8 mouse cellular contexts compared by ENCODE assay signal in genomic region chr2:167596726-167597491, GRCm38 (mm10). TPM values are rescaled to one million over a fixed set of nuclear protein-coding genes. Genes with fewer than 3 reads are reported as not detected.
DNase-seq lines count a peak whose midpoint lies in the region; ATAC-seq and TF ChIP-seq lines count a peak whose summit lies in the region.

No protein-coding gene starts in this region.

- H3K4me2 ChIP-seq in hindbrain, embryonic 11.5 days (replicated peaks; ENCODE audit: low read depth, low read length): peak overlapping the region; percentile 41

- H3K27ac ChIP-seq in ES-E14 (ENCODE audit: insufficient read depth, low read depth, low read length, poor library complexity, severe bottlenecking): no peak overlapping the region
- peak overlapping the region; percentile 60; the same call in 1 of the 2 replicates for H3K27ac ChIP-seq in hindbrain, embryonic 11.5 days (ENCODE audit: low read depth, low read length)

- H3K27me3 ChIP-seq in hindbrain, embryonic 11.5 days (ENCODE audit: control insufficient read depth, insufficient read depth, low read length): 0 out of 2 replicates have a peak, but pooled peaks cover 3% of the 10 kb centered on the region

- 32% methylated on average over 20 of the region's 27 CpGs for WGBS in hindbrain, embryonic 11.5 days

- peak overlapping the region; percentile 58 to 59 for H3K4me3 ChIP-seq in ES-E14 (ENCODE audit: insufficient read depth in 1 of 2, low read depth in 1 of 2, low read length in 2 of 2, poor library complexity in 1 of 2, severe bottlenecking in 1 of 2)
- no peak overlapping the region for H3K4me3 ChIP-seq in hindbrain, embryonic 11.5 days (ENCODE audit: low read depth, low read length)

- in situ Hi-C loops in ES-E14 (cut with MboI; ENCODE audit: low sequenced_read_pairs in 2 of 2, unreplicated experiment in 2 of 2): loop anchor here in 1 of 2 experiments (5.0 kb wide), 1 partner anchor 50 kb away; no protein-coding TSS in a partner anchor

- H3K9me3 ChIP-seq in ES-E14 (ENCODE audit: control insufficient read depth, insufficient read depth, low read depth, low read length): no peaks in the 10 kb centered on the region
- H3K9me3 ChIP-seq in hindbrain, embryonic 11.5 days (ENCODE audit: control insufficient read depth, low read length): no peaks in the 10 kb centered on the region

- H3K4me1 ChIP-seq in ES-E14 (ENCODE audit: control insufficient read depth in 2 of 2, insufficient read depth in 2 of 2, low read length in 2 of 2, poor library complexity in 1 of 2): peaks cover 0 to 7% of the 10 kb centered on the region in 2 experiments; a peak in 1 of 4 replicates
- peaks cover 11% of the 10 kb centered on the region for H3K4me1 ChIP-seq in hindbrain, embryonic 11.5 days (replicated peaks; ENCODE audit: control insufficient read depth, insufficient read depth, low read length)

- H3K36me3 ChIP-seq in ES-E14 (ENCODE audit: control insufficient read depth, insufficient read depth, low read length, poor library complexity, severe bottlenecking): no peaks in the 10 kb centered on the region
- H3K36me3 ChIP-seq in hindbrain, embryonic 11.5 days (ENCODE audit: control insufficient read depth, insufficient read depth, low read length): no peaks in the 10 kb centered on the region

- peak; percentile 58 for DNase-seq in embryo, embryonic 10.5 days (ENCODE audit: low spot score)
- no peak for DNase-seq in embryo, embryonic 9.5 days (ENCODE audit: extremely low spot score)
- DNase-seq in ES-E14 (ENCODE audit: low read depth, low spot score) (no peak), MN1 (ENCODE audit: low spot score) (no peak)
- peak; percentile 28 for DNase-seq in hindbrain, embryonic 11.5 days (ENCODE audit: low spot score)
- peak; percentile 43 for DNase-seq in mesoderm, embryonic 11.5 days (ENCODE audit: low read depth, low spot score)
- no peak for DNase-seq in adrenal gland, adult 18-20 months (ENCODE audit: low spot score in 2 of 2)
- DNase-seq in thymus, postnatal 4 days: no peak

- ATAC-seq in hindbrain, embryonic 11.5 days (ENCODE audit: low FRiP score): peak; percentile 48

- peak overlapping the region; percentile 40 for H3K9ac ChIP-seq in ES-E14 (ENCODE audit: insufficient read depth, low read depth, low read length, poor library complexity, severe bottlenecking)
- peak overlapping the region; percentile 16; the same call in 1 of the 2 replicates for H3K9ac ChIP-seq in hindbrain, embryonic 11.5 days (ENCODE audit: low read depth, low read length)

TF ChIP-seq in ES-E14, 5 proteins besides CTCF, POLR2A, EP300 and RAD21:
- TF ChIP-seq CHD2 (IDR thresholded peaks at IDR 0.05; ENCODE audit: low read depth, low read length) (no peak), HCFC1 (IDR thresholded peaks at IDR 0.05; ENCODE audit: borderline replicate concordance, insufficient read depth, low read length) (no peak), MAFK (IDR thresholded peaks at IDR 0.05; ENCODE audit: insufficient read depth, low read depth, low read length) (peak; percentile 87), ZNF384 (IDR thresholded peaks at IDR 0.05; ENCODE audit: low read depth, low read length) (no peak)

RNA-seq across cellular contexts. Expression of gene Ube2v1, which starts 35.0 kb away (rescaled TPM):
- total RNA-seq in ES-E14 (2012; rRNA removed): 68.2 and 115 TPM in 2 replicates
- polyA plus RNA-seq in hindbrain, embryonic 11.5 days (2014; fragmentation: Nextera tagmentation; extraction: Ambion mirVana): 237 and 257 TPM in 2 replicates
- total RNA-seq in adrenal gland, adult 18-20 months (2021): 100 to 1,000 TPM; 184 to 195 TPM

RNA-seq across cellular contexts. Expression of gene Snai1, which starts 58.9 kb away (rescaled TPM):
- total RNA-seq in ES-E14 (2012; rRNA removed): 1.4 and 3.4 TPM in 2 replicates
- polyA plus RNA-seq in hindbrain, embryonic 11.5 days (2014; fragmentation: Nextera tagmentation; extraction: Ambion mirVana): 27.6 and 29.5 TPM in 2 replicates
- total RNA-seq in adrenal gland, adult 18-20 months (2021): 1 to 10 TPM; 6.3 to 8.8 TPM

Comparison
In these comparisons a context has a peak if more than half of its experiments do, and no peak if none do; other contexts are left out.
1. DNase-seq: peak in embryo, embryonic 10.5 days (single experiment), hindbrain, embryonic 11.5 days (single experiment) and mesoderm, embryonic 11.5 days (single experiment); none in embryo, embryonic 9.5 days (single experiment), ES-E14 (single experiment), adrenal gland, adult 18-20 months (0 of 2), thymus, postnatal 4 days (single experiment) and MN1 (single experiment).